Mouse (Mus musculus) liver, embryonic 14.5 days (tissue): ENCODE results near the gene Ythdf2. TPM values are rescaled to one million over a fixed set of nuclear protein-coding genes. Genes with fewer than 3 reads are reported as not detected.

Experiments used
- ATAC-seq: fragments of 200-750 bp; cut with Nextera tagmentation; 2 replicates; pipeline ENCODE4 v1.8.0; 2017; ENCODE audit warnings: moderate number of reproducible peaks, mild to moderate bottlenecking, moderate library complexity; ENCODE audit not compliant: insufficient read depth
- DNase-seq, 3 experiments: peaks; one replicate each; pipeline ENCODE4 v3.0.0-alpha.2; 2012 to 2013; ENCODE audit warnings: low read depth in 3 of 3, low spot score in 3 of 3
- H3K27ac ChIP-seq: fragments of 300-500 bp; sonication (generic); 2 replicates; pipeline ENCODE4 v1.5.1; 2014; ENCODE audit warnings: moderate library complexity, mild to moderate bottlenecking, control low read depth, inconsistent platforms
- H3K27me3 ChIP-seq: fragments of 300-500 bp; sonication (generic); 2 replicates; pipeline ENCODE4 v1.6.1; 2014; ENCODE audit warnings: mild to moderate bottlenecking, low read length, moderate library complexity; ENCODE audit not compliant: control insufficient read depth, insufficient read depth
- H3K36me3 ChIP-seq: fragments of 300-500 bp; sonication (generic); replicated peaks from 2 replicates; pipeline ENCODE4 v1.6.1; 2014; ENCODE audit warnings: low read depth; ENCODE audit not compliant: control insufficient read depth, insufficient read depth
- H3K4me1 ChIP-seq, 2 experiments: fragments of 200-500 bp in 1 of 2; fragments of 300-500 bp in 1 of 2; sonication (generic) in 1 of 2; replicated peaks; 2 replicates each; pipeline ENCODE4 v1.6.1; 2012 to 2014; ENCODE audit warnings: antibody characterized with exemption in 1 of 2, inconsistent platforms in 1 of 2, low read length in 1 of 2; ENCODE audit not compliant: control insufficient read depth in 2 of 2, insufficient read depth in 2 of 2
- H3K4me2 ChIP-seq: fragments of 300-500 bp; sonication (generic); 2 replicates; pipeline ENCODE4 v1.6.1; 2014; ENCODE audit warnings: low read depth, mild to moderate bottlenecking, control low read depth, moderate library complexity
- H3K4me3 ChIP-seq, 2 experiments: fragments of 200-500 bp in 1 of 2; fragments of 300-500 bp in 1 of 2; sonication (generic) in 1 of 2; 2 replicates each; pipeline ENCODE4 v1.5.1; 2012 to 2014; ENCODE audit warnings: low read depth in 2 of 2, low read length in 2 of 2, mild to moderate bottlenecking in 2 of 2, control low read depth in 1 of 2, inconsistent platforms in 1 of 2, moderate library complexity in 1 of 2; ENCODE audit not compliant: insufficient read depth in 1 of 2
- H3K9ac ChIP-seq: fragments of 300-500 bp; sonication (generic); replicated peaks from 2 replicates; pipeline ENCODE4 v1.6.1; 2014; ENCODE audit warnings: mild to moderate bottlenecking, control low read depth, moderate library complexity
- H3K9me3 ChIP-seq: fragments of 300-500 bp; sonication (generic); 2 replicates; pipeline ENCODE4 v1.6.1; 2016; ENCODE audit warnings: low read length, mixed read lengths; ENCODE audit not compliant: control insufficient read depth
- CTCF ChIP-seq: IDR thresholded peaks from 2 replicates; pipeline ENCODE4 v1.5.1; 2016; ENCODE audit warnings: antibody characterized with exemption, low read depth, control low read depth
- EP300 ChIP-seq: IDR thresholded peaks from 2 replicates; pipeline ENCODE4 v1.6.1; 2016; ENCODE audit warnings: antibody characterized with exemption, low read depth
- WGBS: fragments of 180-500 bp; shearing (Covaris S2); extraction: QIAGEN DNeasy Blood & Tissue Kit; methylation state at CpG from one replicate; pipeline ENCODE4 v1.1.7; 2014; ENCODE audit not compliant: insufficient replicate concordance; 5-methylcytosine and 5-hydroxymethylcytosine counted together
- polyA plus RNA-seq, 2 experiments: library from polyadenylated mRNA; depleted of rRNA in 1 of 2; stranded (reverse) in 1 of 2; unstranded in 1 of 2; fragments of >200 nt; fragmentation: Nextera tagmentation in 1 of 2; extraction: Ambion mirVana in 1 of 2; gene quantifications; 2 replicates each; pipeline versions ENCODE4 v1.2.1 to v1.2.3; 2012 to 2014

Ythdf2 gene
- polyA plus RNA-seq, 2 experiments: 8.5 to 29.3 TPM

DNA sequence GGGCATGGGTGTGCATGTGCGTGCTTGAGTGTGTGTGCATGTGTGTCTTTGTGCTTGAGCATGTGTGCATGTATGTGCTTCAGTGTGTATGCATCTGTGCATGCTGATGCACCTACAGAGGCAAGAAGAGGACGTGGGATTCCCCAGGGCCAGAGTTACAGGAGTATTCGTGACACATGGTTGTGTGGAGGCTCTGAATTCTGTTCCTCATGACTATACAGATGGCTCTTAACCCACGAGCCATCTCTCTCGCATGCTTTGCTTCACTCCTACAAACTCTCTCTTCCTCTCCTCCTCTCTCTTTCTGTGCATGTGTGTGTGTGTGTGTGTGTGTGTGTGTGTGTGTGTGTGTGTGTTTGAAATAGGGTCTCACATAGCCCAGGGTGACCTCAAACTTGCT is 42.3 kb downstream of the Ythdf2 start:
- no peak for DNase-seq
- Histone ChIP-seq H3K4me1 (no peaks in the 10 kb centered on the region), H3K36me3 (no peaks in the 10 kb centered on the region), H3K9ac (no peak overlapping the region), H3K27ac (no peak overlapping the region), H3K9me3 (no peaks in the 10 kb centered on the region), H3K4me2 (no peak overlapping the region), H3K27me3 (no peaks in the 10 kb centered on the region), H3K4me3 (no peak overlapping the region)
- no peak for ATAC-seq
- WGBS: 54% methylated on average over 5 of the region's 5 CpGs
- no peak for TF ChIP-seq CTCF
- no peak for TF ChIP-seq EP300

DNA sequence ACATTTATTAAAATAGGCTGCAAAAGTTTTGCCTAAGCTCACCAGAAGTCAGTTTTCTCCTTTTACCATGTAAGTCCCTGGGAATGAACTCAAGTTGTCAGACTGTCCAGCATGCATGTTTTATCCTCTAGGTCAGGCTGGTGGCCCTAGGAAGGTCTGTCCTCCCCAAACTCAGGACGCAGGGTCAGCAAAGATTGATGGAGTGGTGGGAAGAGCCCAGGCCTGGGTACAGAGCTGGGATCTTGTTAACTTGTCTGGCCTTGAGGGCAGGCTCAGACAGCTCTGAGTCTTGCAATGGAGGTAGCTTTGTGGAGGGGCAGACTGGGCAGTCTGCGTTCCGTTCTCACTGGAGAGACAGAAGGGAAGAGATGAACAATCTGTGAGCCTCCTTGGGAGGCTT is 42.8 kb downstream of the Ythdf2 start:
- no peak overlapping the region for H3K9ac ChIP-seq
- no peak for ATAC-seq
- no peak for TF ChIP-seq EP300
- no peak for TF ChIP-seq CTCF
- no peak overlapping the region for H3K4me3 ChIP-seq
- no peaks in the 10 kb centered on the region for H3K27me3 ChIP-seq
- no peak overlapping the region for H3K27ac ChIP-seq
- no peaks in the 10 kb centered on the region for H3K36me3 ChIP-seq
- 88% methylated on average over 3 of the region's 3 CpGs for WGBS
- H3K4me2 ChIP-seq: no peak overlapping the region
- no peaks in the 10 kb centered on the region for H3K9me3 ChIP-seq
- DNase-seq: no peak
- H3K4me1 ChIP-seq: no peaks in the 10 kb centered on the region

DNA sequence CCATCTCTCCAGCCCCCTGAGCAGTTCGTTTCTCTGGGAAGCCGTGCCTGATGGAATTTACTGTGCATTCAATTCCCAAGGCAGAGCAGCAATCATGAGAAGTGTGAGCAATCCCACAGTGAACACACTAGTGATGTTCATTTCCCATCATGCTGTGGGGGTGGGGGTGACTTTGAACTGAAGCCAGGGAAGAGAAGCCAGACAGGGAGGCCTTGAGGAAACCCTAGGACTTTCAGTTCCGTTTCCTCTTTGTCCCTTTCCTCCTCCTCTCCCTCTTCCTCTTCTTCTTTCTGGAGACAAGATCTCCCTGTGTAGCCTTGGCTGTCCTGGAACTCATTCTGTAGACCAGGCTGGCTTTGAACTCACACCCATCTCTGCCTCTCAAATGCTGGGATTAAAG is 44.7 kb downstream of the Ythdf2 start:
- H3K9ac ChIP-seq: no peak overlapping the region
- ATAC-seq: no peak
- WGBS: 63% methylated on average over 3 of the region's 3 CpGs
- TF ChIP-seq CTCF: no peak
- no peak for TF ChIP-seq EP300
- no peak overlapping the region for H3K4me2 ChIP-seq
- H3K4me1 ChIP-seq: no peaks in the 10 kb centered on the region
- no peaks in the 10 kb centered on the region for H3K9me3 ChIP-seq
- H3K27me3 ChIP-seq: no peaks in the 10 kb centered on the region
- DNase-seq: no peak
- no peaks in the 10 kb centered on the region for H3K36me3 ChIP-seq
- no peak overlapping the region for H3K4me3 ChIP-seq
- H3K27ac ChIP-seq: no peak overlapping the region

DNA sequence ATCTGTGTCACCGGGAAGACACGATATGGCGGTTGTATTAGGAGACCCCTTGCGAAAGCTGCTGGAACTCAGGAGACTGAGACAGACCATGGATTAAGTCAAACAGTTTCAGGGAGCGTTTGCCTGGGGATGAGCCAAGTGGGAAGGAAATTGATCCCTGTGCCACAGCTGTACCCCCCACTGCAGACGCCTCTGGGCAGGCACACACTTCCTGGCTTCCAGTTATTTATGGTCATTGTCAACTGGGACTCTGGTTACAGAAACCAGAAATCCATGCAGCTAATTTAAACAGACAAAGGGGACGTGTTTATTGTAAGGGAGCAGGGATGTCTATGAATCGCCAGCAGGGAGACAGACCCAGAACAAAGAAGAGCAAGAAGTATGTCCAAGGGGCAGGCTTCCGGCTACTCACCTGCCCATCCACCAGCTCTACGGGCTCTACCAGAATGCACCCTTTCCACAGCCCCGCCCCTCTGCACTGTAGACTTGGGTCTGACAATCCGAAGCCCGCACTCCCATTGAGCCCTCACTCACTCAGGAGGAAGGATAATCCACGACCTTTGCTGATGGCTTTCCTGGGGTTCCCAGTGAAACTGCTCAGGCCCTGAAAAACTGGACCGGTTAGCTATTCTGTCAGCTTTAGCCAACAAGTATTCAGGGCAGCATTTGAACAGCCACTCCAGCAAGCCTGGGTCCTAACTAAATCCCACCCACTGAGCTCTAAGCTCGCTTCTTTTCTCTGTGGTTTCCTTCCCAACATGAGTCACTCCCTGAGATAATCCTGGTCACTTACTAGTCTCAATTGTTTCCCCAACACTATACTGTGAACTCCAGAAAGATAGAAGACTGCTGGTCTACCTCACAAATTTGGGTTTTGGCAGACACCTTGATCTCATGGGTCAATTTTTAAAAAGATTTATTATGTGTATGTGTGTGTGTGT is 45.5 kb downstream of the Ythdf2 start:
- TF ChIP-seq CTCF: no peak
- TF ChIP-seq EP300: no peak
- Histone ChIP-seq H3K27ac (no peak overlapping the region), H3K9ac (no peak overlapping the region), H3K4me1 (no peaks in the 10 kb centered on the region), H3K36me3 (no peaks in the 10 kb centered on the region), H3K4me2 (no peak overlapping the region), H3K9me3 (no peaks in the 10 kb centered on the region), H3K27me3 (no peaks in the 10 kb centered on the region), H3K4me3 (no peak overlapping the region)
- no peak for DNase-seq
- WGBS: 54% methylated on average over 16 of the region's 16 CpGs
- no peak for ATAC-seq

DNA sequence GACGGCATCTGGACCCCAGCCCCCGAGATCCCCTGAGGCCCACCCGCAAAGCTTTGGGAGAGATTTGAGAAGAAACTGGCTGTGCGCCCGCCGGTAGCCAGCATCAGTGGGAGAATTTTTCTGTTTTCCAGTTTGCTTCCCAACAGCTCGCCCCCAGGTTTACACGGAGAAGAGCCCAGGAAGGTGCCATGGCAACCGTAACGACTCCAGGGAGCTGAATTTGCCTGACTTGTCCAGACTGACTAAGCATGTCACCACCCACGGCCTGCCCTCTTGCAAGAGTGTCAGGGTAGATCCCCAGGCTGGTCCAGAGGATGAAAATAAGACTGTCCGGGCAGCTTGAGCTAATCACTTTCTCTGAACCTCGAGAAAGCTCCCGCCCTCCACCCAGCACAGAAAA is 46.4 kb downstream of the Ythdf2 start:
- H3K4me1 ChIP-seq: no peaks in the 10 kb centered on the region
- no peak overlapping the region for H3K9ac ChIP-seq
- H3K36me3 ChIP-seq: no peaks in the 10 kb centered on the region
- H3K27ac ChIP-seq: no peak overlapping the region
- no peak overlapping the region for H3K4me3 ChIP-seq
- TF ChIP-seq EP300 (no peak), CTCF (no peak)
- H3K9me3 ChIP-seq: no peaks in the 10 kb centered on the region
- H3K27me3 ChIP-seq: no peaks in the 10 kb centered on the region
- ATAC-seq (no peak), DNase-seq (no peak)
- H3K4me2 ChIP-seq: no peak overlapping the region
- WGBS: 60% methylated on average over 14 of the region's 14 CpGs
